Mouse (Mus musculus): Measurements from ENCODE around the gene Ankrd26. TPM values are rescaled to one million over a fixed set of nuclear protein-coding genes. Genes with fewer than 3 reads are reported as not detected.

The Ankrd26 gene
- polyA plus RNA-seq (2014; fragmentation: Nextera tagmentation; extraction: Ambion mirVana): 25.8 and 26.1 TPM in 2 replicates

GRCm38 (mm10) chr6:118561745-118562609 lies at the start of gene Ankrd26:
Gene Ankrd26 (minus strand): TSS chr6:118562226.
- peak; percentile 95 for DNase-seq (ENCODE audit: low spot score)
- peak; percentile 96 for ATAC-seq (replicated peaks; ENCODE audit: low FRiP score)
- H3K4me1 ChIP-seq (replicated peaks; ENCODE audit: control insufficient read depth, insufficient read depth, low read length): peaks cover 9% of the 10 kb centered on the region; the same call in 1 of the 2 replicates
- peak within 1 kb of the TSS; percentile 64 for H3K4me3 ChIP-seq (ENCODE audit: low read depth, low read length)
- H3K27ac ChIP-seq (ENCODE audit: low read depth, low read length): 0 out of 2 replicates have a peak within 1 kb of the TSS, but pooled peaks have one; percentile 51
- WGBS: 6% methylated on average over 54 of the region's 54 CpGs
- H3K36me3 ChIP-seq (ENCODE audit: control insufficient read depth, insufficient read depth, low read length): peaks cover 3% of the 10 kb centered on the region; the same call in 1 of the 2 replicates
- peak within 1 kb of the TSS; percentile 92 for H3K4me2 ChIP-seq (ENCODE audit: low read depth, low read length, severe bottlenecking)
- H3K9me3 ChIP-seq (ENCODE audit: control insufficient read depth, low read length): no peaks in the 10 kb centered on the region
- H3K9ac ChIP-seq (ENCODE audit: low read length): peak within 1 kb of the TSS; percentile 91
- no peaks in the 10 kb centered on the region for H3K27me3 ChIP-seq (ENCODE audit: control insufficient read depth, insufficient read depth, low read length)

GRCm38 (mm10) chr6:118608906-118609305 lies 46.9 kb upstream of the Ankrd26 start:
- ATAC-seq (replicated peaks; ENCODE audit: low FRiP score): no peak
- H3K27me3 ChIP-seq (ENCODE audit: control insufficient read depth, insufficient read depth, low read length): no peaks in the 10 kb centered on the region
- H3K9ac ChIP-seq (ENCODE audit: low read length): no peak overlapping the region
- H3K4me1 ChIP-seq (replicated peaks; ENCODE audit: control insufficient read depth, insufficient read depth, low read length): no peaks in the 10 kb centered on the region
- no peak for DNase-seq (ENCODE audit: low spot score)
- H3K27ac ChIP-seq (ENCODE audit: low read depth, low read length): no peak overlapping the region
- H3K9me3 ChIP-seq (ENCODE audit: control insufficient read depth, low read length): no peaks in the 10 kb centered on the region
- no peak overlapping the region for H3K4me3 ChIP-seq (ENCODE audit: low read depth, low read length)
- no peak overlapping the region for H3K4me2 ChIP-seq (ENCODE audit: low read depth, low read length, severe bottlenecking)
- 88% methylated on average over 6 of the region's 6 CpGs for WGBS
- no peaks in the 10 kb centered on the region for H3K36me3 ChIP-seq (ENCODE audit: control insufficient read depth, insufficient read depth, low read length)

- ATAC-seq (replicated peaks; ENCODE audit: low FRiP score) (no peak), DNase-seq (ENCODE audit: low spot score) (no peak)
- Histone ChIP-seq H3K4me2 (ENCODE audit: low read depth, low read length, severe bottlenecking) (no peak overlapping the region), H3K4me3 (ENCODE audit: low read depth, low read length) (no peak overlapping the region), H3K4me1 (replicated peaks; ENCODE audit: control insufficient read depth, insufficient read depth, low read length) (no peaks in the 10 kb centered on the region), H3K9me3 (ENCODE audit: control insufficient read depth, low read length) (no peaks in the 10 kb centered on the region), H3K9ac (ENCODE audit: low read length) (no peak overlapping the region), H3K27me3 (ENCODE audit: control insufficient read depth, insufficient read depth, low read length) (no peaks in the 10 kb centered on the region), H3K27ac (ENCODE audit: low read depth, low read length) (no peak overlapping the region), H3K36me3 (ENCODE audit: control insufficient read depth, insufficient read depth, low read length) (no peaks in the 10 kb centered on the region)
- WGBS: 71% methylated on average over 7 of the region's 7 CpGs
Measured at GRCm38 (mm10) chr6:118605974-118606373, 43.9 kb upstream of the Ankrd26 start.

- no peak overlapping the region for H3K9ac ChIP-seq (ENCODE audit: low read length)
- no peak overlapping the region for H3K4me2 ChIP-seq (ENCODE audit: low read depth, low read length, severe bottlenecking)
- H3K27me3 ChIP-seq (ENCODE audit: control insufficient read depth, insufficient read depth, low read length): no peaks in the 10 kb centered on the region
- no peak overlapping the region for H3K27ac ChIP-seq (ENCODE audit: low read depth, low read length)
- H3K9me3 ChIP-seq (ENCODE audit: control insufficient read depth, low read length): no peaks in the 10 kb centered on the region
- H3K4me1 ChIP-seq (replicated peaks; ENCODE audit: control insufficient read depth, insufficient read depth, low read length): no peaks in the 10 kb centered on the region
- ATAC-seq (replicated peaks; ENCODE audit: low FRiP score) (no peak), DNase-seq (ENCODE audit: low spot score) (no peak)
- 93% methylated on average over 7 of the region's 7 CpGs for WGBS
- no peaks in the 10 kb centered on the region for H3K36me3 ChIP-seq (ENCODE audit: control insufficient read depth, insufficient read depth, low read length)
- no peak overlapping the region for H3K4me3 ChIP-seq (ENCODE audit: low read depth, low read length)
Measured at GRCm38 (mm10) chr6:118603825-118604224, 41.8 kb upstream of the Ankrd26 start.

GRCm38 (mm10) chr6:118595681-118596055 lies 33.6 kb upstream of the Ankrd26 start:
- H3K27me3 ChIP-seq (ENCODE audit: control insufficient read depth, insufficient read depth, low read length): peaks cover 7% of the 10 kb centered on the region; the same call in 1 of the 2 replicates

GRCm38 (mm10) chr6:118594833-118595680 lies 33.0 kb upstream of the Ankrd26 start:
- no peak for ATAC-seq (replicated peaks; ENCODE audit: low FRiP score)
- Histone ChIP-seq H3K27me3 (ENCODE audit: control insufficient read depth, insufficient read depth, low read length) (peaks cover 7% of the 10 kb centered on the region; the same call in 1 of the 2 replicates), H3K4me3 (ENCODE audit: low read depth, low read length) (no peak overlapping the region), H3K36me3 (ENCODE audit: control insufficient read depth, insufficient read depth, low read length) (no peaks in the 10 kb centered on the region), H3K4me1 (replicated peaks; ENCODE audit: control insufficient read depth, insufficient read depth, low read length) (peaks cover 6% of the 10 kb centered on the region; the same call in 1 of the 2 replicates), H3K27ac (ENCODE audit: low read depth, low read length) (no peak overlapping the region), H3K9ac (ENCODE audit: low read length) (no peak overlapping the region), H3K4me2 (ENCODE audit: low read depth, low read length, severe bottlenecking) (no peak overlapping the region), H3K9me3 (ENCODE audit: control insufficient read depth, low read length) (no peaks in the 10 kb centered on the region)
- 91% methylated on average over 10 of the region's 10 CpGs for WGBS
- DNase-seq (ENCODE audit: low spot score): no peak

More at GRCm38 (mm10) chr6:118595681-118596055, 33.6 kb upstream of the Ankrd26 start:
- ATAC-seq (replicated peaks; ENCODE audit: low FRiP score): no peak
- Histone ChIP-seq H3K4me1 (replicated peaks; ENCODE audit: control insufficient read depth, insufficient read depth, low read length) (peaks cover 6% of the 10 kb centered on the region; the same call in 1 of the 2 replicates), H3K4me2 (ENCODE audit: low read depth, low read length, severe bottlenecking) (no peak overlapping the region), H3K4me3 (ENCODE audit: low read depth, low read length) (no peak overlapping the region), H3K36me3 (ENCODE audit: control insufficient read depth, insufficient read depth, low read length) (no peaks in the 10 kb centered on the region), H3K27ac (ENCODE audit: low read depth, low read length) (no peak overlapping the region), H3K9ac (ENCODE audit: low read length) (no peak overlapping the region), H3K9me3 (ENCODE audit: control insufficient read depth, low read length) (no peaks in the 10 kb centered on the region)
- no peak for DNase-seq (ENCODE audit: low spot score)
- 76% methylated on average over 9 of the region's 9 CpGs for WGBS

GRCm38 (mm10) chr6:118594070-118594469 lies 32.0 kb upstream of the Ankrd26 start:
- Histone ChIP-seq H3K27me3 (ENCODE audit: control insufficient read depth, insufficient read depth, low read length) (peaks cover 7% of the 10 kb centered on the region; the same call in 1 of the 2 replicates), H3K27ac (ENCODE audit: low read depth, low read length) (no peak overlapping the region), H3K4me3 (ENCODE audit: low read depth, low read length) (peak overlapping the region; percentile 39), H3K4me2 (ENCODE audit: low read depth, low read length, severe bottlenecking) (peak overlapping the region; percentile 91), H3K9me3 (ENCODE audit: control insufficient read depth, low read length) (no peaks in the 10 kb centered on the region), H3K36me3 (ENCODE audit: control insufficient read depth, insufficient read depth, low read length) (no peaks in the 10 kb centered on the region), H3K4me1 (replicated peaks; ENCODE audit: control insufficient read depth, insufficient read depth, low read length) (peaks cover 6% of the 10 kb centered on the region; the same call in 1 of the 2 replicates), H3K9ac (ENCODE audit: low read length) (peak overlapping the region; percentile 52)
- WGBS: 35% methylated on average over 10 of the region's 10 CpGs
- peak; percentile 31; the same call in 1 of the 2 replicates for ATAC-seq (replicated peaks; ENCODE audit: low FRiP score)
- no peak for DNase-seq (ENCODE audit: low spot score)

GRCm38 (mm10) chr6:118593377-118594061 lies 31.5 kb upstream of the Ankrd26 start:
- peak overlapping the region; percentile 91 for H3K4me2 ChIP-seq (ENCODE audit: low read depth, low read length, severe bottlenecking)
- WGBS: under 1% methylated on average over 34 of the region's 34 CpGs
- peaks cover 6% of the 10 kb centered on the region; the same call in 1 of the 2 replicates for H3K4me1 ChIP-seq (replicated peaks; ENCODE audit: control insufficient read depth, insufficient read depth, low read length)
- peak overlapping the region; percentile 52 for H3K9ac ChIP-seq (ENCODE audit: low read length)
- no peaks in the 10 kb centered on the region for H3K9me3 ChIP-seq (ENCODE audit: control insufficient read depth, low read length)
- H3K4me3 ChIP-seq (ENCODE audit: low read depth, low read length): peak overlapping the region; percentile 39
- ATAC-seq (replicated peaks; ENCODE audit: low FRiP score) (peak; percentile 84), DNase-seq (ENCODE audit: low spot score) (peak; percentile 74)
- peaks cover 7% of the 10 kb centered on the region; the same call in 1 of the 2 replicates for H3K27me3 ChIP-seq (ENCODE audit: control insufficient read depth, insufficient read depth, low read length)
- no peaks in the 10 kb centered on the region for H3K36me3 ChIP-seq (ENCODE audit: control insufficient read depth, insufficient read depth, low read length)
- H3K27ac ChIP-seq (ENCODE audit: low read depth, low read length): no peak overlapping the region
